Mouse (Mus musculus) MEL (cell line): ENCODE results near the gene Adm. TPM values are rescaled to one million over a fixed set of nuclear protein-coding genes. Genes with fewer than 3 reads are reported as not detected.

ENCODE experiments used
- DNase-seq: peaks from one replicate; pipeline ENCODE4 v3.0.0; 2011; ENCODE audit warnings: low read depth, low spot score
- H3K27ac ChIP-seq: 2 replicates; pipeline ENCODE4 v1.5.1; 2012; ENCODE audit warnings: low read depth, mild to moderate bottlenecking, control low read depth, low read length, moderate library complexity; ENCODE audit not compliant: control insufficient read depth
- H3K27me3 ChIP-seq, 2 experiments: fragments of 150-350 bp in 1 of 2; sonication (generic) in 1 of 2; 2 replicates each; pipeline ENCODE4 v1.6.1; 2012; ENCODE audit warnings: low read length in 2 of 2, mild to moderate bottlenecking in 2 of 2, improper control_type of control experiment in 1 of 2, moderate library complexity in 1 of 2; ENCODE audit not compliant: insufficient read depth in 2 of 2, control insufficient read depth in 1 of 2
- H3K36me3 ChIP-seq, 2 experiments: 2 replicates each; pipeline ENCODE4 v1.6.1; 2012 to 2014; ENCODE audit warnings: low read length in 2 of 2, improper control_type of control experiment in 1 of 2, inconsistent platforms in 1 of 2, mild to moderate bottlenecking in 1 of 2; ENCODE audit not compliant: insufficient read depth in 2 of 2, control insufficient read depth in 1 of 2
- H3K4me1 ChIP-seq, 2 experiments: fragments of 150-350 bp in 1 of 2; sonication (generic) in 1 of 2; 2 replicates each; pipeline ENCODE4 v1.6.1; 2012; ENCODE audit warnings: low read length in 2 of 2, improper control_type of control experiment in 1 of 2, mild to moderate bottlenecking in 1 of 2; ENCODE audit not compliant: insufficient read depth in 2 of 2, control insufficient read depth in 1 of 2
- H3K4me3 ChIP-seq, 2 experiments: fragments of 150-350 bp in 1 of 2; sonication (generic) in 1 of 2; 2 replicates each; pipeline ENCODE4 v1.5.1; 2012; ENCODE audit warnings: low read depth in 2 of 2, low read length in 2 of 2, mild to moderate bottlenecking in 2 of 2, moderate library complexity in 2 of 2, control low read depth in 1 of 2, improper control_type of control experiment in 1 of 2; ENCODE audit not compliant: control insufficient read depth in 1 of 2, insufficient read depth in 1 of 2
- H3K79me2 ChIP-seq: 2 replicates; pipeline ENCODE4 v1.6.1; 2012; ENCODE audit warnings: mild to moderate bottlenecking, low read length, moderate library complexity; ENCODE audit not compliant: control insufficient read depth, poor library complexity, insufficient read depth
- H3K9ac ChIP-seq: 2 replicates; pipeline ENCODE4 v1.6.1; 2012; ENCODE audit warnings: low read depth, mild to moderate bottlenecking, control low read depth, low read length, moderate library complexity; ENCODE audit not compliant: control insufficient read depth, poor library complexity, severe bottlenecking
- H3K9me3 ChIP-seq: fragments of 150-350 bp; sonication (generic); replicated peaks from 2 replicates; pipeline ENCODE4 v1.6.1; 2012; ENCODE audit warnings: mild to moderate bottlenecking, low read length, improper control_type of control experiment, moderate library complexity; ENCODE audit not compliant: insufficient read depth
- BHLHE40 ChIP-seq: IDR thresholded peaks from 2 replicates; pipeline ENCODE4 v1.6.1; 2012; ENCODE audit warnings: low read depth, mild to moderate bottlenecking, inconsistent platforms, low read length, improper control_type of control experiment, borderline replicate concordance
- CHD1 ChIP-seq: IDR thresholded peaks from 2 replicates; pipeline ENCODE4 v1.6.1; 2012; ENCODE audit warnings: low read depth, mild to moderate bottlenecking, inconsistent platforms, low read length, improper control_type of control experiment
- CHD2 ChIP-seq: IDR thresholded peaks from 2 replicates; pipeline ENCODE4 v1.6.1; 2011; ENCODE audit warnings: low read length, improper control_type of control experiment
- CTCF ChIP-seq, 3 experiments: IDR thresholded peaks in 2 of 3; conservative IDR thresholded peaks in 1 of 3; 2 replicates each; pipeline ENCODE4 v1.5.1; 2011 to 2012; ENCODE audit warnings: low read length in 3 of 3, low read depth in 2 of 3, mild to moderate bottlenecking in 2 of 3, improper control_type of control experiment in 1 of 3, inconsistent platforms in 1 of 3, mixed read lengths in 1 of 3, moderate library complexity in 1 of 3; ENCODE audit not compliant: control insufficient read depth in 1 of 3, insufficient read depth in 1 of 3, poor library complexity in 1 of 3, severe bottlenecking in 1 of 3
- E2F4 ChIP-seq: IDR thresholded peaks from 2 replicates; pipeline ENCODE4 v1.6.1; 2011; ENCODE audit warnings: low read depth, low read length, improper control_type of control experiment, borderline replicate concordance
- ELF1 ChIP-seq: IDR thresholded peaks from 2 replicates; pipeline ENCODE4 v1.6.1; 2014; ENCODE audit warnings: low read depth, mild to moderate bottlenecking, inconsistent platforms, low read length, improper control_type of control experiment, moderate library complexity
- GABPA ChIP-seq: IDR thresholded peaks from 2 replicates; pipeline ENCODE4 v1.6.1; 2012; ENCODE audit warnings: low read depth, mild to moderate bottlenecking, inconsistent platforms, low read length, improper control_type of control experiment, moderate library complexity
- GATA1 ChIP-seq: IDR thresholded peaks from 2 replicates; pipeline ENCODE4 v1.6.1; 2011; ENCODE audit warnings: low read depth, low read length, improper control_type of control experiment
- JUND ChIP-seq: IDR thresholded peaks from 2 replicates; pipeline ENCODE4 v1.6.1; 2011; ENCODE audit warnings: low read depth, mild to moderate bottlenecking, improper control_type of control experiment, low read length
- KAT2A ChIP-seq: conservative IDR thresholded peaks from 2 replicates; pipeline ENCODE4 v1.6.1; 2012; ENCODE audit warnings: low read depth, low read length, improper control_type of control experiment, inconsistent platforms
- MEF2A ChIP-seq: IDR thresholded peaks from 2 replicates; pipeline ENCODE4 v1.6.1; 2014; ENCODE audit warnings: low read depth, mild to moderate bottlenecking, inconsistent platforms, low read length, improper control_type of control experiment; ENCODE audit not compliant: poor library complexity, insufficient replicate concordance, severe bottlenecking; ENCODE audit errors: extremely low read depth
- MXI1 ChIP-seq: IDR thresholded peaks from 2 replicates; pipeline ENCODE4 v1.6.1; 2011; ENCODE audit warnings: mild to moderate bottlenecking, low read depth, low read length, improper control_type of control experiment
- MYB ChIP-seq: IDR thresholded peaks from 2 replicates; pipeline ENCODE4 v1.6.1; 2011; ENCODE audit warnings: mild to moderate bottlenecking, low read depth, low read length, improper control_type of control experiment
- MYC ChIP-seq: IDR thresholded peaks from 2 replicates; pipeline ENCODE4 v1.6.1; 2011; ENCODE audit warnings: low read depth, mild to moderate bottlenecking, low read length, improper control_type of control experiment, moderate library complexity
- NELFE ChIP-seq: IDR thresholded peaks from 2 replicates; pipeline ENCODE4 v1.6.1; 2011; ENCODE audit warnings: low read depth, low read length, improper control_type of control experiment
- NRF1 ChIP-seq: IDR thresholded peaks from 2 replicates; pipeline ENCODE4 v1.6.1; 2014; ENCODE audit warnings: low read depth, mild to moderate bottlenecking, inconsistent platforms, low read length, improper control_type of control experiment, moderate library complexity; ENCODE audit not compliant: poor library complexity, insufficient read depth, severe bottlenecking
- POLR2A ChIP-seq, 2 experiments: IDR thresholded peaks; 2 replicates each; pipeline ENCODE4 v1.6.1; 2011 to 2012; ENCODE audit warnings: low read length in 2 of 2, mild to moderate bottlenecking in 2 of 2, control low read depth in 1 of 2, improper control_type of control experiment in 1 of 2, low read depth in 1 of 2, moderate library complexity in 1 of 2; ENCODE audit not compliant: control insufficient read depth in 1 of 2, insufficient read depth in 1 of 2, poor library complexity in 1 of 2
- RAD21 ChIP-seq: IDR thresholded peaks from 2 replicates; pipeline ENCODE4 v1.6.1; 2011; ENCODE audit warnings: mild to moderate bottlenecking, low read depth, low read length, improper control_type of control experiment
- RCOR1 ChIP-seq: IDR thresholded peaks from 2 replicates; pipeline ENCODE4 v1.6.1; 2012; ENCODE audit warnings: low read depth, mild to moderate bottlenecking, inconsistent platforms, low read length, improper control_type of control experiment
- TAL1 ChIP-seq: IDR thresholded peaks from 2 replicates; pipeline ENCODE4 v1.6.1; 2012; ENCODE audit warnings: mild to moderate bottlenecking, inconsistent platforms, low read length, moderate library complexity, mixed read lengths
- TBP ChIP-seq: IDR thresholded peaks from 2 replicates; pipeline ENCODE4 v1.8.0; 2011; ENCODE audit warnings: low read depth, low read length, improper control_type of control experiment
- TCF12 ChIP-seq: IDR thresholded peaks from 2 replicates; pipeline ENCODE4 v1.6.1; 2014; ENCODE audit warnings: low read depth, mild to moderate bottlenecking, inconsistent platforms, low read length, improper control_type of control experiment, moderate library complexity
- UBTF ChIP-seq: IDR thresholded peaks from 2 replicates; pipeline ENCODE4 v1.6.1; 2012; ENCODE audit warnings: low read depth, mild to moderate bottlenecking, inconsistent platforms, low read length, improper control_type of control experiment, moderate library complexity, borderline replicate concordance; ENCODE audit not compliant: insufficient read depth
- USF2 ChIP-seq, 2 experiments: IDR thresholded peaks; 2 replicates each; pipeline ENCODE4 v1.6.1; 2011 to 2012; ENCODE audit warnings: improper control_type of control experiment in 2 of 2, low read length in 2 of 2, borderline replicate concordance in 1 of 2, inconsistent platforms in 1 of 2, low read depth in 1 of 2, mild to moderate bottlenecking in 1 of 2; ENCODE audit not compliant: insufficient read depth in 1 of 2
- ZC3H11A ChIP-seq: IDR thresholded peaks from 2 replicates; pipeline ENCODE4 v1.6.1; 2012; ENCODE audit warnings: low read depth, mild to moderate bottlenecking, inconsistent platforms, low read length, improper control_type of control experiment
- ZKSCAN1 ChIP-seq: IDR thresholded peaks from 2 replicates; pipeline ENCODE4 v1.6.1; 2012; ENCODE audit warnings: low read depth, mild to moderate bottlenecking, inconsistent platforms, low read length, improper control_type of control experiment, moderate library complexity
- ZMIZ1 ChIP-seq: IDR thresholded peaks from 2 replicates; pipeline ENCODE4 v1.6.1; 2012; ENCODE audit warnings: low read depth, mild to moderate bottlenecking, inconsistent platforms, low read length, improper control_type of control experiment, moderate library complexity
- polyA plus RNA-seq, 2 experiments: library from polyadenylated mRNA; stranded (reverse) in 1 of 2; unstranded in 1 of 2; fragments of >175 nt in 1 of 2; fragments of >200 nt in 1 of 2; gene quantifications; 2 replicates each; pipeline versions ENCODE4 v1.2.1 to v1.2.4; 2012; ENCODE audit warnings: low replicate concordance in 2 of 2, low read depth in 1 of 2; ENCODE audit not compliant: insufficient read length in 2 of 2, insufficient read depth in 1 of 2, missing spikeins in 1 of 2
- total RNA-seq: library from RNA; depleted of rRNA; stranded (reverse); fragments of 300-350 nt; gene quantifications from 2 replicates; pipeline ENCODE4 v1.2.3, GENCODE M21; 2012

Gene Adm
- total and polyA plus RNA-seq, 3 experiments: not detected

DNA sequence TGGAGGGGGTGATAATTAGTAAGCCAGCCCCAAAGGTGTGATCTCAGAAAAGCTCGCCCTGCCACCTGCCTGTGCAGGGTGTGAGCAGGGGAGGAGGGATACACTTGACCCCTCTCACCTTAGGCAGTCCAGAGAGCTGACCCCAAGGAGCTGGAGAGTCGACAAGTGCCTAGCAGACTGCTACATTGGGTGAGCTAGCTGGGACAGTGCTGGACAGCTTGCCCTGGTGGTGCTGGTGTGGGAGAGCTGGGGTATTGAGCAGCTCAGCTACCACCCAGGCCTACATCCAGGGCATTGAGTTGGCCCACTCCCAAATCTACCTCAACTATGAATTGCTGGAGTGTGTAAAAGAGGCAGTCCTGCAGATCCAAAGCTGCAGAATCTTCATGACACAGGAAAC lies 43.3 kb upstream of the Adm start:
- Histone ChIP-seq H3K79me2 (no peaks in the 10 kb centered on the region), H3K27ac (no peak overlapping the region), H3K4me3 (no peak overlapping the region), H3K36me3 (0 out of 4 replicates have a peak, but pooled peaks cover 0 to 2% of the 10 kb centered on the region in 2 experiments), H3K9me3 (no peaks in the 10 kb centered on the region), H3K4me1 (peaks cover 0 to 4% of the 10 kb centered on the region in 2 experiments; a peak in 1 of 4 replicates), H3K9ac (no peak overlapping the region), H3K27me3 (no peaks in the 10 kb centered on the region; a peak in 3 of 4 replicates)
- TF ChIP-seq ZMIZ1 (no peak), RCOR1 (no peak), CHD1 (no peak), RAD21 (no peak), USF2 (IDR thresholded peaks at IDR 0.05; ENCODE audit: borderline replicate concordance in 1 of 2, insufficient read depth in 1 of 2, low read depth in 1 of 2, low read length in 2 of 2) (no peak), CTCF (IDR thresholded peaks at IDR 0.05 in 2 of 3, conservative IDR thresholded peaks at IDR 0.05 in 1 of 3; ENCODE audit: control insufficient read depth in 1 of 3, insufficient read depth in 1 of 3, low read depth in 2 of 3, low read length in 3 of 3, poor library complexity in 1 of 3, severe bottlenecking in 1 of 3) (no peak), ZKSCAN1 (no peak), BHLHE40 (no peak), ELF1 (no peak), TCF12 (no peak), POLR2A (IDR thresholded peaks at IDR 0.05; ENCODE audit: control insufficient read depth in 1 of 2, insufficient read depth in 1 of 2, low read depth in 1 of 2, low read length in 2 of 2, poor library complexity in 1 of 2) (no peak), GATA1 (no peak), MXI1 (no peak), KAT2A (no peak), E2F4 (no peak), NRF1 (no peak), ZC3H11A (no peak), TBP (no peak), CHD2 (no peak)
- DNase-seq: no peak

DNA sequence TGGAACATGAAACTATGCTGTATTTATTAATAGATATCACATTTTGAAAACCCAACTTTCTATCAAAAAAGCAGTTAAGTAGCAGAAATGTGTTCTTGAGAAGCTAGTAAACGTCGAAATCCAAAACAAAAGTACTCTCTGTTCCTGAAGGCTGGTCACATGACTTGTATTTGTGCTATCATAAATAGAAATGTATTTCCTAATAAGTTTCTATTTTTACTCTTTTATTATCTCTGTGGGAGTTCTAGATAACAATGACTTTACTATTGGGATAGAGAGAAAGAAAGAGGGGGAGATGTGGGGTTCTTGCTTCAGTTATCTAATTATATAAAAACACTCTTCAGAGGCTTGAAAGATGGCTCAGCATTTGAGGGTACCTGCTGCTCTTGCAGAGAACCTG lies 42.2 kb upstream of the Adm start:
- peaks cover 0 to 4% of the 10 kb centered on the region in 2 experiments; a peak in 1 of 4 replicates for H3K4me1 ChIP-seq
- H3K9ac ChIP-seq: no peak overlapping the region
- no peak overlapping the region for H3K4me3 ChIP-seq
- 0 out of 4 replicates have a peak, but pooled peaks cover 0 to 2% of the 10 kb centered on the region in 2 experiments for H3K36me3 ChIP-seq
- no peak for DNase-seq
- H3K27me3 ChIP-seq: no peaks in the 10 kb centered on the region; a peak in 3 of 4 replicates
- H3K79me2 ChIP-seq: no peaks in the 10 kb centered on the region
- no peak overlapping the region for H3K27ac ChIP-seq
- no peaks in the 10 kb centered on the region for H3K9me3 ChIP-seq
- TF ChIP-seq NRF1: no peak
- TF ChIP-seq CHD1: no peak
- no peak for TF ChIP-seq TAL1
- TF ChIP-seq MYB: no peak
- TF ChIP-seq ZMIZ1: no peak
- TF ChIP-seq MEF2A: peak; percentile 92; the same call in 1 of the 2 replicates
- TF ChIP-seq ELF1: no peak
- no peak for TF ChIP-seq JUND
- no peak for TF ChIP-seq GABPA
- TF ChIP-seq POLR2A (IDR thresholded peaks at IDR 0.05; ENCODE audit: control insufficient read depth in 1 of 2, insufficient read depth in 1 of 2, low read depth in 1 of 2, low read length in 2 of 2, poor library complexity in 1 of 2): no peak
- TF ChIP-seq E2F4: no peak
- TF ChIP-seq MYC: no peak
- TF ChIP-seq NELFE: no peak
- 0 out of 2 replicates have a peak, but pooled peaks have one; percentile 40 for TF ChIP-seq BHLHE40
- TF ChIP-seq MXI1: no peak
- TF ChIP-seq KAT2A: no peak
- TF ChIP-seq TBP: no peak
- no peak for TF ChIP-seq ZC3H11A
- no peak for TF ChIP-seq ZKSCAN1
- no peak for TF ChIP-seq CTCF (IDR thresholded peaks at IDR 0.05 in 2 of 3, conservative IDR thresholded peaks at IDR 0.05 in 1 of 3; ENCODE audit: control insufficient read depth in 1 of 3, insufficient read depth in 1 of 3, low read depth in 2 of 3, low read length in 3 of 3, poor library complexity in 1 of 3, severe bottlenecking in 1 of 3)
- 0 out of 4 replicates have a peak, but pooled peaks of 1 of the 2 experiments have one; percentile 23 for TF ChIP-seq USF2 (IDR thresholded peaks at IDR 0.05; ENCODE audit: borderline replicate concordance in 1 of 2, insufficient read depth in 1 of 2, low read depth in 1 of 2, low read length in 2 of 2)
- no peak for TF ChIP-seq UBTF
